Mouse (Mus musculus) heart, embryonic 11.5 days (tissue): ENCODE data around the gene Npr1. TPM values are rescaled to one million over a fixed set of nuclear protein-coding genes. Genes with fewer than 3 reads are reported as not detected.
A peak's percentile ranks its signal among the peaks of the same experiment; 100 is the strongest.

ENCODE experiments used
- ATAC-seq: fragments of 200-750 bp; cut with Nextera tagmentation; replicated peaks from 2 replicates; pipeline ENCODE4 v1.8.0; 2017; ENCODE audit warnings: moderate library complexity; ENCODE audit not compliant: insufficient number of reproducible peaks, low FRiP score, low TSS enrichment
- H3K27ac ChIP-seq: fragments of 300-500 bp; sonication (generic); 2 replicates; pipeline ENCODE4 v1.5.1; 2014; ENCODE audit warnings: mild to moderate bottlenecking, low read depth, low read length
- H3K27me3 ChIP-seq: fragments of 300-500 bp; sonication (generic); 2 replicates; pipeline ENCODE4 v1.6.1; 2014; ENCODE audit warnings: mild to moderate bottlenecking, low read length, mixed read lengths; ENCODE audit not compliant: control insufficient read depth, insufficient read depth
- H3K36me3 ChIP-seq: fragments of 300-500 bp; sonication (generic); 2 replicates; pipeline ENCODE4 v1.6.1; 2014; ENCODE audit warnings: mild to moderate bottlenecking, low read length, moderate library complexity, mixed read lengths; ENCODE audit not compliant: control insufficient read depth, insufficient read depth
- H3K4me1 ChIP-seq: fragments of 300-500 bp; sonication (generic); 2 replicates; pipeline ENCODE4 v1.6.1; 2014; ENCODE audit warnings: low read length; ENCODE audit not compliant: control insufficient read depth, insufficient read depth
- H3K4me2 ChIP-seq: fragments of 300-500 bp; sonication (generic); 2 replicates; pipeline ENCODE4 v1.6.1; 2014; ENCODE audit warnings: mild to moderate bottlenecking, moderate library complexity
- H3K4me3 ChIP-seq: fragments of 300-500 bp; sonication (generic); 2 replicates; pipeline ENCODE4 v1.5.1; 2014; ENCODE audit warnings: low read depth, low read length
- H3K9ac ChIP-seq: fragments of 300-500 bp; sonication (generic); 2 replicates; pipeline ENCODE4 v1.6.1; 2014; ENCODE audit warnings: mild to moderate bottlenecking, low read depth, low read length, moderate library complexity
- H3K9me3 ChIP-seq: fragments of 300-500 bp; sonication (generic); replicated peaks from 2 replicates; pipeline ENCODE4 v1.6.1; 2016; ENCODE audit warnings: low read length; ENCODE audit not compliant: control insufficient read depth
- WGBS: fragments of 180-500 bp; shearing (Covaris S2); extraction: QIAGEN DNeasy Blood & Tissue Kit; methylation state at CpG from one replicate; pipeline ENCODE4 v1.1.7; 2014; ENCODE audit not compliant: insufficient replicate concordance; 5-methylcytosine and 5-hydroxymethylcytosine counted together
- polyA plus RNA-seq: library from polyadenylated mRNA; unstranded; fragments of >200 nt; fragmentation: Nextera tagmentation; extraction: Ambion mirVana; gene quantifications from 2 replicates; pipeline ENCODE4 v1.2.1, GENCODE M21; 2014

Npr1 gene
- polyA plus RNA-seq, 1 experiment from 2014 or later, result 5.3 TPM

- Histone ChIP-seq H3K9ac (peak within 1 kb of the TSS; percentile 99), H3K9me3 (no peaks in the 10 kb centered on the region), H3K4me1 (peaks cover 16% of the 10 kb centered on the region), H3K27me3 (peaks cover 4% of the 10 kb centered on the region; the same call in 1 of the 2 replicates), H3K36me3 (peaks cover 17% of the 10 kb centered on the region), H3K4me2 (peak within 1 kb of the TSS; percentile 88), H3K4me3 (peak within 1 kb of the TSS; percentile 95), H3K27ac (peak within 1 kb of the TSS; percentile 90)
- WGBS, result under 1% methylated on average over 63 of the region's 66 CpGs
- ATAC-seq, result peak; percentile 87
Measured at GRCm38 (mm10) chr3:90508950-90509746, 43.5 kb upstream of the Npr1 start, which contains the start of gene Chtop. Chtop (minus strand) TSS chr3:90509498.

DNA sequence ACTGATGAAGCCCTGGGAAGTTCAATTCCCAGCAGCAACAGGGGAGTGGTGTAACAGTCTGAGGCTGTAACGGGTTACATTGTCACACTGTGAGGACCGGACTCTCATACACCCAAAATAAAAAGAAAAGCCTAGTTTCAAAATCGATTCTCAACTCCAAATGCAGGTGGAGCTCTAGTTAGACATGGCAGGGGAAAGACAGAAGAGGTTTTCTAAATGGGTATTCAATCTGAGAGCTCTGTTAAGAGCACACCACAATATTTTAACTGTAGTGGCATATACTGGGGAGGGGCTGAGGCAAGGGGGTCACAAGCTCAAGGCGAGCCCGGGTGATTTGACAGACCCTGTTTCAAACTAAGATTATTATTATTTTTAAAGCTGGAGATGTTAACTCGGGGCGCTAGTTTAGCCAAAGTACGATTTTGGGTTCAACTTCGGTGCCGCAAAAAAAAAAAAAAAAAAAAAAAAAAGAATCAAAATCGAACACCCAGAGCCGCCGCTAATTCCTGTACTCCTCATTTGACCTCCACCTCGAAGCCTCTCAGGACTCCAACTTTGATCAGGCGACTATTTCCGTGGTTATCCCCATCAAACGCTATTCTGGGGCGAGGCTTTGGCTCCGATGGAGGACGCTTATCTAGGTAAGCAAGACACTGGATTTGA lies 42.8 kb upstream of the Npr1 start:
- 6% methylated on average over 20 of the region's 20 CpGs for WGBS
- H3K36me3 ChIP-seq, result peaks cover 17% of the 10 kb centered on the region

GRCm38 (mm10) chr3:90506362-90506761 lies 40.7 kb upstream of the Npr1 start:
- no peak overlapping the region for H3K4me3 ChIP-seq
- no peaks in the 10 kb centered on the region for H3K9me3 ChIP-seq
- H3K4me2 ChIP-seq, result no peak overlapping the region
- H3K4me1 ChIP-seq, result peaks cover 10% of the 10 kb centered on the region
- ATAC-seq, result no peak
- H3K36me3 ChIP-seq, result peaks cover 24% of the 10 kb centered on the region
- WGBS, result 83% methylated on average over 3 of the region's 3 CpGs
- H3K27ac ChIP-seq, result no peak overlapping the region
- H3K27me3 ChIP-seq, result no peaks in the 10 kb centered on the region
- no peak overlapping the region for H3K9ac ChIP-seq

More for the DNA sequence above, 42.8 kb upstream of the Npr1 start:
- peak overlapping the region; percentile 90 for H3K27ac ChIP-seq
- H3K4me3 ChIP-seq, result peak overlapping the region; percentile 95
- H3K9ac ChIP-seq, result peak overlapping the region; percentile 99
- peak overlapping the region; percentile 88 for H3K4me2 ChIP-seq
- H3K9me3 ChIP-seq, result no peaks in the 10 kb centered on the region
- H3K27me3 ChIP-seq, result peaks cover 2% of the 10 kb centered on the region; the same call in 1 of the 2 replicates
- peaks cover 16% of the 10 kb centered on the region for H3K4me1 ChIP-seq
- ATAC-seq, result no peak

DNA sequence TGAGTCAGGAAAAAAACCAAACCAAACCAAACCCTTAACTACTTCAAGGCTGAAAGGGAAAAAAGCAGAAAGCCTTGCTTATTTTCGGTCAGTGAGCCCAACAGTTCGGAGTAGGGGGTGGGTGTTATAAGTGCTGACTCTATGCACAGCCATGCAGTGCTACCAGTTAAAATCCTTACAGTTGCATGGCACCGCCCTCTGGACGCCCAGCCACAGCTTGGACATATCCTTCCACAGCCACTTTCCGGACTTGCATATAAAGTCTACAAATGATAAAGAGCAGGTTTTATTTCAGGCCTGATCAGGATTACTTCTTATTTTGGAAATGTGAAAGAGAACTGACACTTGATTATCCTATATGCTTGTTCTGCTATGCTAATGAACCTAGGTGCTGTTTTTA lies 39.5 kb upstream of the Npr1 start:
- Histone ChIP-seq H3K27me3 (no peaks in the 10 kb centered on the region), H3K4me1 (peaks cover 10% of the 10 kb centered on the region), H3K4me2 (no peak overlapping the region), H3K27ac (no peak overlapping the region), H3K36me3 (peaks cover 25% of the 10 kb centered on the region), H3K4me3 (no peak overlapping the region), H3K9me3 (no peaks in the 10 kb centered on the region), H3K9ac (no peak overlapping the region)
- no peak for ATAC-seq
- WGBS, result 89% methylated on average over 5 of the region's 5 CpGs

GRCm38 (mm10) chr3:90503444-90503843 lies 37.8 kb upstream of the Npr1 start:
- H3K4me2 ChIP-seq, result no peak overlapping the region
- ATAC-seq, result no peak
- H3K9me3 ChIP-seq, result no peaks in the 10 kb centered on the region
- 90% methylated on average over 4 of the region's 4 CpGs for WGBS
- H3K4me3 ChIP-seq, result no peak overlapping the region
- H3K27ac ChIP-seq, result no peak overlapping the region
- peaks cover 31% of the 10 kb centered on the region for H3K36me3 ChIP-seq
- peaks cover 10% of the 10 kb centered on the region for H3K4me1 ChIP-seq
- no peak overlapping the region for H3K9ac ChIP-seq
- H3K27me3 ChIP-seq, result no peaks in the 10 kb centered on the region

DNA sequence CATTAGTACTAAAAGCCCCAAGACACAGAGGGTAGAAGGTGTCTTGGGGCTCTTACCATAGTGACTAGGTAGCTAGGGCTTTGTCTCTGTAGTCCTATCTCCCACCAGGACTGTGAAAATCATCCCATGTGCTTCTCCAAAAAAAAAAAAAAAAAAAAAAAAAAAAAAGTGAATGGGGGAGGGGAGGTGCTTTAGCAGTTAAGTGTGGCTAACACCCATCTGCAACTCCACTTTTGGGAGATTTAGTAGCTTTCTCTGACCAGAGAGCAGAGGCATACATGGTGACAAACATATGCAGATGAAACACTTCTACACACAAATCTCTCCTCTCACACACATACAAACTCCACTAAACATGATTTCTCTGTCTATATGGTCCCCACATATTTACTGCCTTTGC lies 31.9 kb upstream of the Npr1 start:
- ATAC-seq, result no peak
- Histone ChIP-seq H3K27me3 (no peaks in the 10 kb centered on the region), H3K9ac (no peak overlapping the region), H3K27ac (no peak overlapping the region), H3K4me3 (no peak overlapping the region), H3K4me1 (no peaks in the 10 kb centered on the region), H3K4me2 (no peak overlapping the region), H3K36me3 (peaks cover 25% of the 10 kb centered on the region), H3K9me3 (no peaks in the 10 kb centered on the region)

DNA sequence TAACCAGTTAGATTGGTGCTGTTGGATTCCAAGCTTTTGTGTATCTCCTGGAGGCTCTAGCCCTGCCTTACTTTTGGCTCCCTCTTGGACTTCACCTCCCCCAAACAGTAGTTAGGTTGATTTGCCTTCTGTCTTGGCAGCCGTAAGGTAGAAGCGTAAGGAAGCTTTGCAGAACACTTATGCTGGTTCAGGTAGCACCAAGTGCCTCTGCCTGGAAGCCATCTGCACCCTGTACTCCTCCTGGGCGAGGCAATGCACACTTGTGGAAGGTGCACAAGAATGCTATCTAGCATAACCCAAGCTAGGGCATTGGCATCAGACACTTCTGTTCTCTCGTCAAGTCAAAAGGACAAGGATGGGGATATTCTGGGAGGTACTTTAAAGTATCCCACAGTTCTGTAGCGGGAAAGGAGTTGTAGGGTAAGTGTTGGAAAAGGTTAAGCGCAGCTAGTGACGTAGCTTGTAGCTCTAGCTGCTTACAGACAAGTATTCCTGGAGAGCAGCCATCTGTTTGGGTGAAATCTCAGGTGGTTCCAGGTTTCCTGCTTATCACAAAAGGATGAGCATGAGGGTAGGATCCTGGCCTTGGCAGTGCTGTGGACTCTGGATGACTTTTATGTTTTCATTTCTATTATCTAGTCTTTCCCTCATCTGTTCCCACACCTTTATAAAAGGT lies 30.3 kb upstream of the Npr1 start:
- H3K27me3 ChIP-seq, result no peaks in the 10 kb centered on the region
- no peak overlapping the region for H3K4me2 ChIP-seq
- no peaks in the 10 kb centered on the region for H3K4me1 ChIP-seq
- H3K9me3 ChIP-seq, result no peaks in the 10 kb centered on the region
- peaks cover 20% of the 10 kb centered on the region for H3K36me3 ChIP-seq
- ATAC-seq, result no peak
- no peak overlapping the region for H3K9ac ChIP-seq
- no peak overlapping the region for H3K27ac ChIP-seq
- H3K4me3 ChIP-seq, result no peak overlapping the region
- WGBS, result 89% methylated on average over 7 of the region's 7 CpGs

GRCm38 (mm10) chr3:90493831-90494540 lies 28.3 kb upstream of the Npr1 start:
- no peaks in the 10 kb centered on the region for H3K9me3 ChIP-seq
- H3K27ac ChIP-seq, result no peak overlapping the region
- no peak overlapping the region for H3K4me3 ChIP-seq
- H3K4me1 ChIP-seq, result peaks cover 6% of the 10 kb centered on the region; the same call in 1 of the 2 replicates
- WGBS, result 62% methylated on average over 4 of the region's 4 CpGs
- peaks cover 15% of the 10 kb centered on the region for H3K36me3 ChIP-seq
- no peak overlapping the region for H3K9ac ChIP-seq
- H3K4me2 ChIP-seq, result no peak overlapping the region
- no peaks in the 10 kb centered on the region for H3K27me3 ChIP-seq
- ATAC-seq, result no peak
